Mouse (Mus musculus) liver, adult (tissue): ENCODE data around the gene Rnf11.

ENCODE experiments used
- GATA4 ChIP-seq: IDR thresholded peaks from 2 replicates; pipeline ENCODE4 v1.6.1; 2014; ENCODE audit warnings: mild to moderate bottlenecking, low read length; ENCODE audit not compliant: insufficient replicate concordance

The Rnf11 gene

DNA sequence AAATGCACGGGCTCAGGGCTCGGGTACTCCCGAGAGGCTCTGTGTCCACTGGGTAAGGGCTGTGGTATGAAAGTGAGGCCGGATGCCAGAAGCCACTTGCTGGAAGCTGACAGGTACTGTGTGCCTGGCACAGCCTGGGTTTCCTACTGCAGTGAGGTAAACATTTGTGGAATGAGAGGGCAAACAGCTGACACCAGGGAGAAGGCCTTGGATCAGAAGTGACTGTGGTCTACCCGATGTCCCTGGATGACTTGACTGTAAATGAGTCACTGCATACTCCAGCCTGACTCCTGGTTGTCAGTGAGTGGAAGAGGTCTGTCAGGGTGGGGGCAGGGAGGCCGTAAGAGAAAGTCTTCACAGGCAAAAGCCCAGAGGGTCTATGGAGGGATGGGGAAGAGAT, 50.9 kb downstream of the Rnf11 start:
- TF ChIP-seq GATA4, result no peak

GRCm38 (mm10) chr4:109432668-109433375, 51.7 kb downstream of the Rnf11 start:
- peak; percentile 58; the same call in 1 of the 2 replicates for TF ChIP-seq GATA4

- TF ChIP-seq GATA4, result no peak
Measured at GRCm38 (mm10) chr4:109430854-109431253, 53.7 kb downstream of the Rnf11 start.

- TF ChIP-seq GATA4, result no peak
Measured at GRCm38 (mm10) chr4:109430250-109430649, 54.3 kb downstream of the Rnf11 start.

DNA sequence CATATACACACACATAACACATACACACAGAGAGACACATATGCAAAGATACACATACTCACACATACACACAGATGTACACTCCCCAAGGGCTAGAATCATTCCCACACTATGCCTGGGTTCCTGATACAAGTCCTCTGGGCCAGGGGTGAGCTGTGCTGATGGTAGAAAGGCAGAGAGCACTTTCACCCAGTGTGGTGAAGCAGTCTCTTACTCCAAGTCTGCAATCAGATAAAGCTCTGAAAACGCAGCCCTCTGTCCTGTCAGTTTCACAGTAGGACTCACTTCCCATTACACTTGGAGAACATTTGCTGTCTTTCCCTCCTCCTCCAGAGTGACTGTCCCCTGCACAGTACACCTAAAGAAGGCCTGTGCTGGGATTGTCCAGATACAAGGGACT, 57.5 kb downstream of the Rnf11 start:
- no peak for TF ChIP-seq GATA4

DNA sequence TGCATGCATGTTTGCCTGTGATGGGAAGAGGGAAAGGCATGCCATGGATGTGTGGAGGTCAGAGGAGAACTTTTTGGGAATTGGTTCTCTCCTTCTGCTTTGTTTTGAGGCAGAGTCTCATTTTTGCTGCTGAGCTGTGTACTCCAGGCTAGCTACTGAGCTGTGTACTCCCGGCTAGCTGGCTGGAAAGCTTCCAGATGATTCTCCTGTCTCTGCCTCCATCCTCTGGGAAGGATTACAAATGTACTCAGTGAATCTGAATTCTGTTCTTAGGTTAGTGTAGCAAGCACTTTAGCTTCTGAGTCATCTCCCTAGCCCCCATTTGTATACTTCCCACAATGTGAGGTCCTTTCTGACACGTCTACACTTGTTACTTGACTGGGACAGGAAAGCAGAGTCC, 61.1 kb downstream of the Rnf11 start:
- no peak for TF ChIP-seq GATA4

- TF ChIP-seq GATA4, result no peak
Measured at GRCm38 (mm10) chr4:109422436-109422835, 62.1 kb downstream of the Rnf11 start.

GRCm38 (mm10) chr4:109421608-109422007, 62.9 kb downstream of the Rnf11 start:
- no peak for TF ChIP-seq GATA4

GRCm38 (mm10) chr4:109420138-109420795, 64.3 kb downstream of the Rnf11 start:
- TF ChIP-seq GATA4, result no peak

GRCm38 (mm10) chr4:109419563-109419962, 65.0 kb downstream of the Rnf11 start:
- TF ChIP-seq GATA4, result no peak; the same call in 1 of the 2 replicates

- no peak for TF ChIP-seq GATA4
Measured at GRCm38 (mm10) chr4:109419017-109419416, 65.5 kb downstream of the Rnf11 start.

GRCm38 (mm10) chr4:109417998-109418397, 66.5 kb downstream of the Rnf11 start:
- TF ChIP-seq GATA4, result no peak

GRCm38 (mm10) chr4:109412233-109412632, 72.3 kb downstream of the Rnf11 start:
- no peak for TF ChIP-seq GATA4

- no peak for TF ChIP-seq GATA4
Measured at GRCm38 (mm10) chr4:109411377-109411967, 73.1 kb downstream of the Rnf11 start.

- TF ChIP-seq GATA4, result no peak
Measured at GRCm38 (mm10) chr4:109410681-109411376, 73.7 kb downstream of the Rnf11 start.
